Mouse (Mus musculus): ENCODE measurements around the gene Pold1. TPM values are rescaled to one million over a fixed set of nuclear protein-coding genes. Genes with fewer than 3 reads are reported as not detected.

Pold1 gene
- polyA plus RNA-seq, 1 experiment from 2014 or later, result 73.5 TPM

DNA sequence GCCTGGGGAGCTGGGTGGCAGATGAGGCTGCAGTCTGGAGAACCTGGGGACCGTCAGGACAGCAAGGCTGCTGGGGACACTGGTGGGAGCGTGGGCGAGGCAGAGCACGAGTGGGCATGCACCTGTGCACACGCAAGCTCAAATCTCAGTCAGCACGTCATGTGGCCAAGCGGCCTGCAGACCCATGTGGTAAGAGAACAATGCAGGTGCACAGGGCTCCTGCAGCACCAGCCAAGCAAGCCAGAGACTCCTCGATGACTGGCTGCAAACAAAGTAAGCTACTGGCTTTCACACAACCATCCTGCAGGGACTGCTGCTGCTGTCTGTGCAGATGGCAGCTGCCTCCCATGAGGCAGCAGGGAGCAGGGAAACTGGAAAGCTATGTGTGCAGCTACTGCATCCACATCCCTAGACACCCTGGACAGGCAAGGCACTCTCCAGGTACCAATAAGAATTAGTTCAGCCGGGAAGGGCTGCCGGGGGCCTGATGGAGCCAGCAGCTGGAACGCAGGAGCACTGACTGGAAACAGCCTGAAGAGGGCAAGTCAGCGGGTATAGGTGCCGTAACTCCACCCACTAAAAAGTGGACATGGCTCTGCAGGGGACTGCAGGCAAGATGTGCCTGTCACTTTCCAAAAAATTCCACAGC is 61.6 kb downstream of the Pold1 start:
- Histone ChIP-seq H3K9ac (0 out of 2 replicates have a peak overlapping the region, but pooled peaks have one; percentile 15), H3K36me3 (peaks cover 37% of the 10 kb centered on the region), H3K27ac (peak overlapping the region; percentile 19; the same call in 1 of the 2 replicates), H3K9me3 (replicated peaks) (no peaks in the 10 kb centered on the region), H3K27me3 (peaks cover 7% of the 10 kb centered on the region), H3K4me2 (replicated peaks) (no peak overlapping the region), H3K4me3 (no peak overlapping the region), H3K4me1 (peaks cover 5% of the 10 kb centered on the region)
- 61% methylated on average over 13 of the region's 13 CpGs for WGBS
- no peak for ATAC-seq (ENCODE audit: low FRiP score)

DNA sequence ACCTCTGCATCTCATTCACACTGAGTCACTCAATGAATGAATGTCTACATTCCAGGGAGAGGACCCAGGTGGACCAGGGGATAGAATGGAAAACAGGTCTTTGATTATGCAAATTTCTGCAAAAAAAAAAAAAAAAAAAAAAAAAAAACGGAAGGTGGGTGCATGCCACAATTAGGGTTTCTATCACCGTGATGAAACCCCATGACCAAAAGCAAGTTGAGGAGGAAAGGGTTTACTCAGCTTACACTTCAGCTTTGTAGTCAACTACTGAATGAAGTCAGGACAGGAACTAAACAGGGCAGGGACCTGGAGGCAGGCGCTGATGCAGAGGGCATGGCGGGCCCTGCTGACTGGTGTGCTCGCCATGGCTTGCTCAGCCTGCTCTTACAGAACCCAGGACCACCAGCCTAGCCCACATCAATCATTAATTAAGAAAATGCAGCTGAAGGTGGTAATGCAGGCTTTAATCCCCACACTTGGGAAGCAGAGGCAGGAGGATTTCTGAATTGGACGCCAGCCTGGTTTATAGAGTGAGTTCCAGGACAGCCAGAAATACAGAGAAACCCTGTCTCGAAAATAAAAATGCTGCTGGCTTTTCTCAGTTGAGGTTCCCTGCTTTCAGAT is 63.0 kb downstream of the Pold1 start:
- H3K4me3 ChIP-seq, result no peak overlapping the region
- no peak overlapping the region for H3K9ac ChIP-seq
- no peak for ATAC-seq (ENCODE audit: low FRiP score)
- H3K27ac ChIP-seq, result no peak overlapping the region
- H3K4me1 ChIP-seq, result peaks cover 5% of the 10 kb centered on the region
- 78% methylated on average over 7 of the region's 7 CpGs for WGBS
- H3K27me3 ChIP-seq, result peaks cover 18% of the 10 kb centered on the region
- peaks cover 23% of the 10 kb centered on the region for H3K36me3 ChIP-seq
- no peak overlapping the region for H3K4me2 ChIP-seq (replicated peaks)
- H3K9me3 ChIP-seq (replicated peaks), result no peaks in the 10 kb centered on the region

DNA sequence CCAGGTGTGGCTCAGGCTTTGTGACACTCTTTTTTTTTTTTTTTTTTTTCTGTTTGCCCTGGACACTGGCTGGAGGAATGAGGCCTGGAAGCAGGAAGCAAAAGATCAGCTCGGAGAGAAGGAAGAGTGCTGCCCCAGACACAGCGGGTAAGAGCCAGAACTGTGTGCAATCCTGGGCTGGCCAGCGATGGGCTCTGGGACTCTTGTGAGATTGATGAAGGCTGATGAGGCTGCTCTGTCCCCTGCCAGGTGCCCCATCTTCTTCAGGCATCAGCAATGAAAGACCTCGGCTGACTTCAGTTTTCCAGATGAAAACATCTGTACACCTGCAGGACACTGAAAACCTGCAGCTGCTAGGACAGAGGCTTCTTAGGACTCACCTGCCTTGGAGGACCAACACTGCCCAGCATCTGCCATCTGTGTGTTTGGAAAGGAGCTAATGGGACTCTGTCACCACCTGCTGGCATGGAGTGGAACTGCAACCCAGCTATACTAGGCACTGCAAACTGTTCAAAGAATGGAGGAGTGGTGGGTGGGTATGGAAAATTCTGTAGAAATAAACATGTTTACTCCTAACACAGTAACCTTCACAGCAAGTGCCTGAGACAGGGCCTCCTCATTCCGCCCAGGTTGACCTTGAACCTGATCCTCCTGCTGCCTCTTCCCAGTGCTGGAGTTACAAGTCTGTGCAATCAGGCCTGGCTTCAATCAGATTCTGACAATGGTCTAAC is 63.6 kb downstream of the Pold1 start:
- H3K4me2 ChIP-seq (replicated peaks), result no peak overlapping the region
- peaks cover 5% of the 10 kb centered on the region for H3K4me1 ChIP-seq
- peak; percentile 78 for ATAC-seq (ENCODE audit: low FRiP score)
- H3K27me3 ChIP-seq, result peaks cover 25% of the 10 kb centered on the region
- no peak overlapping the region for H3K9ac ChIP-seq
- 40% methylated on average over 5 of the region's 5 CpGs for whole genome bisulfite sequencing
- peaks cover 16% of the 10 kb centered on the region for H3K36me3 ChIP-seq
- H3K9me3 ChIP-seq (replicated peaks), result no peaks in the 10 kb centered on the region
- no peak overlapping the region for H3K4me3 ChIP-seq
- no peak overlapping the region for H3K27ac ChIP-seq

DNA sequence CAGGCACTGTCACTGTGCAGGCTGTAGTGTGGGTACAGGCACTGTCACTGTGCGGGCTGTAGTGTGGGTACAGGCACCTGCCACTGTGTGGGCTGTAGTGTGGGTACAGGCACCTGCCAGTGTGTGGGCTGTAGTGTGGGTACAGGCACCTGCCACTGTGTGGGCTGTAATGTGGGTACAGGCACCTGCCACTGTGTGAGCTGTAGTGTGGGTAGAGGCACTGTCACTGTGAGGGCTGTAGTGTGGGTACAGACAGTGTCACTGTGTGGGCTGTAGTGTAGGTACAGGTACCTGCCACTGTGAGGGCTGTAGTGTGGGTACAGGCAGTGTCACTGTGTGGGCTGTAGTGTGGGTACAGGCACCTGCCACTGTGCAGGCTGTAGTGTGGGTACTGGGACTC is 64.5 kb downstream of the Pold1 start:
- Histone ChIP-seq H3K36me3 (peaks cover 8% of the 10 kb centered on the region), H3K9ac (no peak overlapping the region), H3K4me2 (replicated peaks) (no peak overlapping the region), H3K27me3 (peaks cover 34% of the 10 kb centered on the region), H3K4me3 (no peak overlapping the region), H3K27ac (no peak overlapping the region), H3K9me3 (replicated peaks) (no peaks in the 10 kb centered on the region), H3K4me1 (peaks cover 5% of the 10 kb centered on the region)
- no peak for ATAC-seq (ENCODE audit: low FRiP score)
- WGBS, result 100% methylated on average over 1 of the region's 1 CpGs

DNA sequence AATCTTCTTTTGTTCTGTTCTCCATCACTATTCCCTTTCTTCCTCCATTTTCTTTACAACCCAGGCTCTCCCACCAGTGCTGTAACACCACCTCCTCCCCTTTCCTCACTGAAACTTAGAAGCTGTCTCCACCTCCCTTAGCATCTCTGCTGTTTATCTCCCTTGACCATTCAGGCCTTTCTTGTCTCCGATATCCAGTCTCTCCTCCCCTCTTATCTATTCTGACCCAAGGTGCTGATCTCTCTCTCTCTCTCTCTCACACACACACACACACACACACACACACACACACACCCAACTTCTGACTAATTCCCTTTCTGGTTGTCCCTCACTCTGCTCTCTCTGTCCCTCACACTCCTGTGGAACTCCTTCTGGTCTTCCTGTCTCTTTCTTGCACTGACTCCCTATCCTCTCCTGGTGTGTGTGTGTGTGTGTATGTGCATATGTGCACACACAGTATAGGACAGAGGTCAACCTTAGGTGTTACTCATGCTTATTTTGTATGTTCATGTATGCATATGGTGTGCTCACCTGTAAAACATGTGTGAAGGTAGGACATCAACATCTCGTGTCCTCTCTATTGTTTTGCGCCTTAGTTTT is 65.7 kb downstream of the Pold1 start:
- Histone ChIP-seq H3K27ac (no peak overlapping the region), H3K9me3 (replicated peaks) (no peaks in the 10 kb centered on the region), H3K36me3 (no peaks in the 10 kb centered on the region), H3K4me3 (no peak overlapping the region), H3K4me2 (replicated peaks) (no peak overlapping the region), H3K27me3 (peaks cover 45% of the 10 kb centered on the region), H3K4me1 (peaks cover 5% of the 10 kb centered on the region), H3K9ac (no peak overlapping the region; the same call in 1 of the 2 replicates)
- WGBS, result 80% methylated on average over 3 of the region's 3 CpGs
- no peak for ATAC-seq (ENCODE audit: low FRiP score)

Small RNAs within 50 kb of the gene (microRNA-seq; reads per million reads assigned to microRNA genes)
- gene Mir7053, result not detected

Other genes starting within 250 kb of the Pold1 start
- 2.0 and 2.9 TPM in 2 replicates for gene Clec11a, start 241.9 kb downstream of the Pold1 start, polyA plus RNA-seq (2016; fragmentation: Nextera tagmentation; extraction: Ambion mirVana)
- 12.5 and 12.8 TPM in 2 replicates for gene Shank1, start 238.6 kb downstream of the Pold1 start, polyA plus RNA-seq (2016; fragmentation: Nextera tagmentation; extraction: Ambion mirVana)
- 6.8 and 7.5 TPM in 2 replicates for gene Syt3, start 164.7 kb downstream of the Pold1 start, polyA plus RNA-seq (2016; fragmentation: Nextera tagmentation; extraction: Ambion mirVana)
- gene 1700008O03Rik, start 163.0 kb downstream of the Pold1 start, polyA plus RNA-seq (2016; fragmentation: Nextera tagmentation; extraction: Ambion mirVana), result 1.1 and 1.9 TPM in 2 replicates
- gene Lrrc4b, start 119.8 kb downstream of the Pold1 start, polyA plus RNA-seq (2016; fragmentation: Nextera tagmentation; extraction: Ambion mirVana), result 12.6 and 12.7 TPM in 2 replicates
- gene Aspdh, start 83.5 kb downstream of the Pold1 start, polyA plus RNA-seq (2016; fragmentation: Nextera tagmentation; extraction: Ambion mirVana), result 1.3 and 3.9 TPM in 2 replicates
- 60.5 and 65.1 TPM in 2 replicates for gene Josd2, start 80.9 kb downstream of the Pold1 start, polyA plus RNA-seq (2016; fragmentation: Nextera tagmentation; extraction: Ambion mirVana)
- gene Emc10, start 52.3 kb downstream of the Pold1 start, polyA plus RNA-seq (2016; fragmentation: Nextera tagmentation; extraction: Ambion mirVana), result 134 and 142 TPM in 2 replicates
- 25.2 and 26.0 TPM in 2 replicates for gene Fam71e1, start 52.3 kb downstream of the Pold1 start, polyA plus RNA-seq (2016; fragmentation: Nextera tagmentation; extraction: Ambion mirVana)
- gene Mybpc2, start 24.2 kb downstream of the Pold1 start, polyA plus RNA-seq (2016; fragmentation: Nextera tagmentation; extraction: Ambion mirVana), result 0.22 TPM in 1 of 2 replicates, not detected in the other
- 0.08 and 0.10 TPM in 2 replicates for gene Spib, start 16.8 kb downstream of the Pold1 start, polyA plus RNA-seq (2016; fragmentation: Nextera tagmentation; extraction: Ambion mirVana)
- gene Nr1h2, start 5.1 kb upstream of the Pold1 start, polyA plus RNA-seq (2016; fragmentation: Nextera tagmentation; extraction: Ambion mirVana), result 71.5 and 75.8 TPM in 2 replicates
- gene Napsa, start 23.5 kb upstream of the Pold1 start, polyA plus RNA-seq (2016; fragmentation: Nextera tagmentation; extraction: Ambion mirVana), result 0.87 and 1.2 TPM in 2 replicates
- gene Kcnc3, start 41.8 kb upstream of the Pold1 start, polyA plus RNA-seq (2016; fragmentation: Nextera tagmentation; extraction: Ambion mirVana), result 3.4 and 3.8 TPM in 2 replicates
- 3.9 and 4.3 TPM in 2 replicates for gene Myh14, start 122.0 kb upstream of the Pold1 start, polyA plus RNA-seq (2016; fragmentation: Nextera tagmentation; extraction: Ambion mirVana)
- gene Izumo2, start 159.9 kb upstream of the Pold1 start, polyA plus RNA-seq (2016; fragmentation: Nextera tagmentation; extraction: Ambion mirVana), result not detected in 2 replicates
- gene Vrk3, start 199.6 kb upstream of the Pold1 start, polyA plus RNA-seq (2016; fragmentation: Nextera tagmentation; extraction: Ambion mirVana), result 32.7 and 34.0 TPM in 2 replicates
- gene Zfp473, start 202.2 kb upstream of the Pold1 start, polyA plus RNA-seq (2016; fragmentation: Nextera tagmentation; extraction: Ambion mirVana), result 2.3 and 2.8 TPM in 2 replicates